Mouse (Mus musculus) stomach, embryonic 14.5 days (tissue): ENCODE results near the gene Il5. TPM values are rescaled to one million over a fixed set of nuclear protein-coding genes. Genes with fewer than 3 reads are reported as not detected.

Experiments
- ATAC-seq: fragments of 200-750 bp; cut with Nextera tagmentation; 2 replicates; pipeline ENCODE4 v1.8.0; 2017; ENCODE audit warnings: low read depth, moderate TSS enrichment; ENCODE audit not compliant: insufficient number of reproducible peaks, insufficient read depth, low FRiP score
- H3K27ac ChIP-seq: fragments of 300-500 bp; sonication (generic); 2 replicates; pipeline ENCODE4 v1.5.1; 2014; ENCODE audit warnings: mild to moderate bottlenecking, low read length, moderate library complexity, mixed read lengths
- H3K27me3 ChIP-seq: fragments of 300-500 bp; sonication (generic); 2 replicates; pipeline ENCODE4 v1.6.1; 2014; ENCODE audit warnings: low read length, control low read depth, mixed read lengths; ENCODE audit not compliant: control insufficient read depth, insufficient read depth
- H3K36me3 ChIP-seq: fragments of 300-500 bp; sonication (generic); 2 replicates; pipeline ENCODE4 v1.6.1; 2014; ENCODE audit warnings: mild to moderate bottlenecking, control low read depth, low read length, moderate library complexity, mixed read lengths; ENCODE audit not compliant: control insufficient read depth, insufficient read depth
- H3K4me1 ChIP-seq: fragments of 300-500 bp; sonication (generic); 2 replicates; pipeline ENCODE4 v1.6.1; 2014; ENCODE audit warnings: low read length, control low read depth, mixed read lengths; ENCODE audit not compliant: control insufficient read depth, insufficient read depth
- H3K4me2 ChIP-seq: fragments of 300-500 bp; sonication (generic); replicated peaks from 2 replicates; pipeline ENCODE4 v1.6.1; 2014; ENCODE audit warnings: low read depth, low read length, control low read depth
- H3K4me3 ChIP-seq: fragments of 300-500 bp; sonication (generic); 2 replicates; pipeline ENCODE4 v1.5.1; 2014; ENCODE audit warnings: low read depth, low read length, control low read depth
- H3K9ac ChIP-seq: fragments of 300-500 bp; sonication (generic); replicated peaks from 2 replicates; pipeline ENCODE4 v1.6.1; 2014; ENCODE audit warnings: low read depth, mild to moderate bottlenecking, control low read depth, low read length, moderate library complexity, mixed read lengths
- H3K9me3 ChIP-seq: fragments of 300-500 bp; sonication (generic); 2 replicates; pipeline ENCODE4 v1.6.1; 2016; ENCODE audit warnings: low read depth, low read length, control low read depth; ENCODE audit not compliant: control insufficient read depth
- WGBS: fragments of 180-500 bp; shearing (Covaris S2); extraction: QIAGEN DNeasy Blood & Tissue Kit; methylation state at CpG from one replicate; pipeline ENCODE4 v1.1.7; 2014; 5-methylcytosine and 5-hydroxymethylcytosine counted together
- polyA plus RNA-seq: library from polyadenylated mRNA; unstranded; fragments of >200 nt; fragmentation: Nextera tagmentation; extraction: Ambion mirVana; gene quantifications from 2 replicates; pipeline ENCODE4 v1.2.1, GENCODE M21; 2014

The Il5 gene
- polyA plus RNA-seq, 1 experiment from 2014 or later = not detected

DNA sequence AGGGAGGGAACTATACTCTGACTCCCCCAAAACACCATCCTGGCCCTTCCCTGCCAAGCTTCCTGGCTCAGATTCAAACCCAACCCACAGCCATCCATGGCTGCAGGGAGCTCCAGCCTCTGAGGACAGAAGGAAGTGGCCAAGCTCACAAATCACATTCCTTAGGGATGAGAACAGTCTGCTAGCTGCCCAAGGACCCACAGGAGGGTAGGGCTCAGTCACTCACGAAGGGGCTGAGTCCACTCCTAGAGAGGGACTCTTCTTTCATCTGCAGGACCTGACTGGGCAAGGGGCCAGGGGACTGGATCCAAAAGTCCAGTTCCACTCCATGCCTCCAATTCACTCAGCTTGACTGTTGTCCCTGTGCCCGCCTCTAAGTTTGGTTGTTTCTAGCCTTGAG lies 41.2 kb downstream of the Il5 start:
- H3K4me3 ChIP-seq = no peak overlapping the region
- 0 out of 2 replicates have a peak overlapping the region, but pooled peaks have one; percentile 1 for H3K4me2 ChIP-seq
- no peaks in the 10 kb centered on the region for H3K9me3 ChIP-seq
- 0 out of 2 replicates have a peak, but pooled peaks have one; percentile 15 for ATAC-seq
- 35% methylated on average over 2 of the region's 2 CpGs for WGBS
- no peak overlapping the region for H3K9ac ChIP-seq
- H3K36me3 ChIP-seq = no peaks in the 10 kb centered on the region
- no peaks in the 10 kb centered on the region for H3K27me3 ChIP-seq
- H3K27ac ChIP-seq = peak overlapping the region; percentile 95
- H3K4me1 ChIP-seq = peaks cover 54% of the 10 kb centered on the region; the same call in 1 of the 2 replicates

DNA sequence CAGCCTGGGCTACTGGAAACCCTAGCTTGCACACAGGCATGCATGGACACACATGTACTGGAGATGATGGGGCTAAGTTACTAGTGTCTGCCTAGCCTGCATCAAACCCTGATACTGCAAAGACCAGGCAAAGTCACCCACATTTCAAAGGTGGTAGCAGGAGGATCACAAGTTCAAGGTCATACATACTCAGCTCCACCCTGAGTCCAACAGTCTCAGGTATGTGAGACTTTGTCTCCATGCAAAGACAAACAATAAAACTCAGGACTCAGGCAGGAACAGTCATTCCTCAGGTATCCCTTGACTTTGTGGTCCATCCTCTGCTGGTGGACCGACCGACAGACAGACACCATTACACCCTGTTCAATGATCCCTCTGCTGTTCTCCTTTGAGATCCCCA lies 41.8 kb downstream of the Il5 start:
- WGBS = 58% methylated on average over 2 of the region's 2 CpGs
- H3K9ac ChIP-seq = 0 out of 2 replicates have a peak overlapping the region, but pooled peaks have one; percentile 26
- no peaks in the 10 kb centered on the region for H3K27me3 ChIP-seq
- ATAC-seq = no peak
- no peaks in the 10 kb centered on the region for H3K9me3 ChIP-seq
- H3K4me3 ChIP-seq = peak overlapping the region; percentile 31; the same call in 1 of the 2 replicates
- H3K4me1 ChIP-seq = peaks cover 54% of the 10 kb centered on the region; the same call in 1 of the 2 replicates
- H3K27ac ChIP-seq = peak overlapping the region; percentile 95
- H3K4me2 ChIP-seq = peak overlapping the region; percentile 51
- H3K36me3 ChIP-seq = no peaks in the 10 kb centered on the region

DNA sequence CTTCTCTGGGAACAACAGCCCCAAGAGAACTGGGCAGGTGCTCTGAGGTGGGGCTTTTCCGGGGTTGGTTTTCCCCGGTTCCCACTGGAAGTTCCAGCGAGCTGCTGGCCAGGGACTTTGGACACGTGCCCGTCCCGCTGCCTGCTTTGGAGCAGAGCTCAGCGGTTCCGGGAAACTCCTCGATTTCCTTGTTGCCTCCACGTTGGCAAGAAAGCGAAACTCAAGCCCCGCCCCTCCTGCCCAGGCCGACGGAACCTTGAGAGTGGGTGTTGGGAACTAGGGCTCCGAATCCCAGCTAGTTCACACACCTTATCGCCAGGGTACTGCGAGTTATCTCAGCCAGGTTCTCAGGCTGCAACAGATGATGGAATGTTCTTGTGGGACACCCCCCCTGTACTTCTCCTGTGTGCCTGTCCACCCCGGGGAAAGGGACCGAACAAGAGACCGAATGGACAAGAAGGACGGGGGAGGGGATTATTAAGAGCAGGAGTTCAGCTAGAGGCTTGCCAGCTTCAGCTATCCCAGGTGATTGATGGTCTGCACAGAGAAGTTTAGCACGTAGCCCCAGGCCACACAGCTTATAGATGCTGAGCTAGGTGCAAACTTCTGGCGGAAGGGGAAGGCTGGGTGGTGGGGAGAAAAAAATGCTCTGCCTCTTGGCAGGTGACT lies 42.4 kb downstream of the Il5 start:
- no peaks in the 10 kb centered on the region for H3K27me3 ChIP-seq
- H3K27ac ChIP-seq = peak overlapping the region; percentile 95
- H3K36me3 ChIP-seq = no peaks in the 10 kb centered on the region
- peaks cover 54% of the 10 kb centered on the region; the same call in 1 of the 2 replicates for H3K4me1 ChIP-seq
- peak overlapping the region; percentile 51 for H3K4me2 ChIP-seq
- ATAC-seq = peak; percentile 25
- peak overlapping the region; percentile 26; the same call in 1 of the 2 replicates for H3K9ac ChIP-seq
- H3K4me3 ChIP-seq = peak overlapping the region; percentile 31
- no peaks in the 10 kb centered on the region for H3K9me3 ChIP-seq
- 5% methylated on average over 23 of the region's 23 CpGs for WGBS

DNA sequence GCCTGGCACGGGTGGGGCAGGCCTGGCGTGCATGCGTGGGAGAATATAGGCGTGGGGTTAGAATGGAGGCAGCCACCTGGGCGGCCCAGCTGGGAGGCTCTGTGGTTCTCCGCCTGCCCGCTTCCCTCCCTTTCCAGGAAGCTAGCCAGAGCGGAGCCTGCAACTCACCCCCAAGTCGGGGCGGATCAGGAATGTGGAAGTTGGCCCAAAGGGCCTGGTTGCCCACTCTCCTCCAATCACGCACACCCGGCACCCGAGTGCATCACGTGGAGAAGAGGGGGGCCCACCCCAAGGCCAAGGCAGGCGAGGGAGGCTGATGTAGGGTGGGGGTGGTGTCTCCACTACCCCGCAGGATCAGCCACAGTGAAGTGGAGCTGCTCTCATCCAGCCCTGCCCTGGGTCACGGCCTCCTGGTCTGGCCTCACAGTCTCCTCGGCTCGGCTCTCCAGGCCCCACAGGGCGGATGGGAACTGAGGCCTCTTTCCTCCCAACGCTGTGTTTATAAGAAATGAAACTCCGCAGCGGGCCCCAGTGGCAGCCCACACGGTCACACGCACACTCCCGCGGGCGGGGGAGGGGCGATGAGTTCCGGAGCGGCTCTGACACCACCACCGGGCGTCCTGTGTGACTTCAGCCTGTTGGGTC lies 43.0 kb downstream of the Il5 start:
- H3K27ac ChIP-seq = peak overlapping the region; percentile 95
- H3K36me3 ChIP-seq = no peaks in the 10 kb centered on the region
- peak overlapping the region; percentile 51 for H3K4me2 ChIP-seq
- peak overlapping the region; percentile 26; the same call in 1 of the 2 replicates for H3K9ac ChIP-seq
- peak overlapping the region; percentile 31 for H3K4me3 ChIP-seq
- H3K27me3 ChIP-seq = no peaks in the 10 kb centered on the region
- WGBS = under 1% methylated on average over 32 of the region's 33 CpGs
- no peaks in the 10 kb centered on the region for H3K9me3 ChIP-seq
- ATAC-seq = peak; percentile 80
- H3K4me1 ChIP-seq = peaks cover 50% of the 10 kb centered on the region; the same call in 1 of the 2 replicates

DNA sequence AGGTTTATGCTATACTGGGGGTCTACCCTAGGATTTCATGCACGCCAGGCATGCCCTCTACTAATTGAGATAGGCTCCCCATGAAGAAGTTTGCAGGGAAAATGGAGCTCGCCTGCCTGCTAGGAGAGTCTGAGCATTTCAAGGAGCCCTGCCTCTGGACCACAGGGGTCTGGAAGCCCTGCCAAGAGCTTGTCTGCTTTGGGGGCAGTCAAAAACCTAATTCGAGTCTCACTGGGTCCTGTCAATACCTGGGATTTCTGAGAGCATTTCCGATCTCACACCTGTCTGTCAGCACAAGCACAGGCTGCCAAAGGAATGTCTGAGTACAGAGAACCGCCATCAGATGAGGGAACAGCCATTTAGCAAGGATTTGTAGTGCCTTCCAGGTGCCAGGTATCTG lies 44.0 kb downstream of the Il5 start:
- 62% methylated on average over 5 of the region's 5 CpGs for WGBS
- no peaks in the 10 kb centered on the region for H3K36me3 ChIP-seq
- H3K4me1 ChIP-seq = peaks cover 40% of the 10 kb centered on the region; the same call in 1 of the 2 replicates
- no peaks in the 10 kb centered on the region for H3K9me3 ChIP-seq
- H3K27me3 ChIP-seq = no peaks in the 10 kb centered on the region
- no peak overlapping the region for H3K4me2 ChIP-seq
- H3K9ac ChIP-seq = no peak overlapping the region
- no peak for ATAC-seq
- no peak overlapping the region for H3K4me3 ChIP-seq
- peak overlapping the region; percentile 95 for H3K27ac ChIP-seq

DNA sequence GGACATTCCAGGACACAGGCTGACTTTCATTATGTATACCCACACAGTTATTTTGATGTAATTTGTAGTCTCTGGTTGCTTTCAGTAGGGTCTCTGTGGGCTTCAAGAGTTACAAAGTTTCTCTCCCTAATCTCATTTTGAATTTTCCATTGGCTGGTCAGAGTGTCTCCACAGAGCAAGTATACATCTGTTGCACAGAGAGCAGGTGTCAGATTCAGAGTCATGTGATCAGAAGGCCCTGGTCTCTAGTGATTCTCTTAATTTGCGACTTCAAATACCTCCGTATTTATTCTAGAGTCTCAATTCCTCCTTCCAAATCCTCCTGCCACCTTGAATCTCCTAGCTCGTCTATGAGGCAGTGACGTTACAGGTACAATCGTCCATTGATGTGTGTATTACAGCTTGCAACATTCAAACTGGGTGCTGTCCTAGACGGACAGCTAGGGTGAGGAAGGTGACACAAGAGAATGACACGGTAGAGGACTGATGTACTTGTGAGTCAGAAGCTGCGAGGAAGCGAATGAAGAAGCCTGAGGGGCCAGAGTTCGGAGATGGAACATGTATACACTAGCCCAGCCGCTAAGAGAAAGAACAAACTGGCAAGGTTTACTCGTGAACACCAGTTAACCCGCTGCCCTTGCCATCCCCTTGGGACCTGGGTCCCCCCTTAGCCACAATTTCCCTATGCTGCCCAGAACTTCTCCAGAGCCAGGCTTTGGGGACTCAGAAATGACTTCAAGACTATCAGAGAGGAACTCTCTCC lies 48.0 kb downstream of the Il5 start:
- Histone ChIP-seq H3K4me3 (no peak overlapping the region), H3K9ac (no peak overlapping the region), H3K36me3 (peaks cover 6% of the 10 kb centered on the region; the same call in 1 of the 2 replicates), H3K4me1 (peaks cover 14% of the 10 kb centered on the region; the same call in 1 of the 2 replicates), H3K27ac (no peak overlapping the region), H3K27me3 (no peaks in the 10 kb centered on the region), H3K4me2 (no peak overlapping the region), H3K9me3 (no peaks in the 10 kb centered on the region)
- ATAC-seq = no peak
- WGBS = 75% methylated on average over 13 of the region's 13 CpGs

DNA sequence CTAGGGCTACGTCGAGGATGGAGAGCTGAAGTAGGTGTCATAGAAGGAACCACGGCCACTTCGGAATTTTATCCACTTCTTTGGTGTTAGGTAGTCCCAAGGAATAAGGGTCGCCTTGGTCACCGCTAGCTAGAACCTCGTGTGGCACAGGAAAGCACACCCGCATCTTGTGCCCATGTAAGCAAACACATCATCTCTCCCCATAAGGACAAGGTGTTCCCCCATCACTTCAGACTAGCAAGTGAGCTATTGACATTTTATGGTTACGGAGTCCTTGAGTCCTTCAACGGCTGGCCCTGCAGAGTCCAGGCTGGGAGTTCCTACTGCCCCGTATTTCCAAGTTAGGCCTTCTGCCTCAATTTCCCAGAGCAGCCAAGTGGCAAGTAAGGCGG lies 48.6 kb downstream of the Il5 start:
- H3K9ac ChIP-seq = no peak overlapping the region
- no peak overlapping the region for H3K27ac ChIP-seq
- H3K9me3 ChIP-seq = no peaks in the 10 kb centered on the region
- H3K4me3 ChIP-seq = peak overlapping the region; percentile 86; the same call in 1 of the 2 replicates
- peaks cover 10% of the 10 kb centered on the region; the same call in 1 of the 2 replicates for H3K4me1 ChIP-seq
- H3K36me3 ChIP-seq = peaks cover 11% of the 10 kb centered on the region; the same call in 1 of the 2 replicates
- 48% methylated on average over 12 of the region's 12 CpGs for WGBS
- peak overlapping the region; percentile 76 for H3K4me2 ChIP-seq
- H3K27me3 ChIP-seq = no peaks in the 10 kb centered on the region
- no peak for ATAC-seq

DNA sequence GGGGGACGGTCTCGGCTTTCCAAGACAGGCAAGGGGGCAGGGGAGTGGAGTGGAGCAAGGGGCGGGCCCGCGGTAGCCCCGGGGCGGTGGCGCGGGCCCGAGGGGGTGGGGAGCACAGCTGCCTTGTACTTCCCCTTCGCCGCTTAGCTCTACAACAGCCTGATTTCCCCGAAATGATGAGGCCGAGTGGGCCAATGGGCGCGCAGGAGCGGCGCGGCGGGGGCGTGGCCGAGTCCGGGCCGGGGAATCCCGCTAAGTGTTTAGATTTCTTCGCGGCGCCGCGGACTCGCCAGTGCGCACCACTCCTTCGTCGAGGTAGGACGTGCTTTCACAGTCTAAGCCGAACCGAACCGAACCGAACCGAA lies 49.1 kb downstream of the Il5 start, which contains the start of gene Irf1:
TSS of gene Irf1 (plus strand) at position 255 of the 365 bp plus-strand sequence.
- Histone ChIP-seq H3K4me1 (0 out of 2 replicates have a peak, but pooled peaks cover 4% of the 10 kb centered on the region), H3K9ac (peak within 1 kb of the TSS; percentile 68), H3K27me3 (no peaks in the 10 kb centered on the region), H3K4me2 (peak within 1 kb of the TSS; percentile 76), H3K36me3 (peaks cover 17% of the 10 kb centered on the region; the same call in 1 of the 2 replicates), H3K27ac (peak within 1 kb of the TSS; percentile 77), H3K9me3 (no peaks in the 10 kb centered on the region), H3K4me3 (peak within 1 kb of the TSS; percentile 86)
- WGBS = under 1% methylated on average over 40 of the region's 40 CpGs
- ATAC-seq = peak; percentile 93
